Mouse (Mus musculus) midbrain, postnatal 0 days (tissue): Measurements from ENCODE around the gene Fscn2. TPM values are rescaled to one million over a fixed set of nuclear protein-coding genes. Genes with fewer than 3 reads are reported as not detected.

Experiments
- ATAC-seq: fragments of 200-750 bp; cut with Nextera tagmentation; 2 replicates; pipeline ENCODE4 v1.8.0; 2017; ENCODE audit warnings: moderate number of reproducible peaks, mild to moderate bottlenecking, moderate TSS enrichment, moderate library complexity; ENCODE audit not compliant: low FRiP score
- DNase-seq: peaks from one replicate; pipeline ENCODE4 v3.0.0-alpha.2; 2015; ENCODE audit warnings: low spot score
- H3K27ac ChIP-seq: fragments of 300-500 bp; sonication (generic); 2 replicates; pipeline ENCODE4 v1.5.1; 2014; ENCODE audit warnings: low read depth, mild to moderate bottlenecking, low read length, mixed read lengths
- H3K27me3 ChIP-seq: fragments of 300-500 bp; sonication (generic); 2 replicates; pipeline ENCODE4 v1.6.1; 2014; ENCODE audit warnings: low read length, control low read depth, mixed read lengths; ENCODE audit not compliant: insufficient read depth
- H3K36me3 ChIP-seq: fragments of 300-500 bp; sonication (generic); 2 replicates; pipeline ENCODE4 v1.6.1; 2014; ENCODE audit warnings: low read length, control low read depth, mixed read lengths; ENCODE audit not compliant: insufficient read depth
- H3K4me1 ChIP-seq: fragments of 300-500 bp; sonication (generic); 2 replicates; pipeline ENCODE4 v1.6.1; 2014; ENCODE audit warnings: mild to moderate bottlenecking, control low read depth, antibody characterized with exemption, low read length, mixed read lengths; ENCODE audit not compliant: insufficient read depth
- H3K4me2 ChIP-seq: fragments of 300-500 bp; sonication (generic); 2 replicates; pipeline ENCODE4 v1.6.1; 2014; ENCODE audit warnings: low read depth, mild to moderate bottlenecking, low read length, mixed read lengths; ENCODE audit not compliant: poor library complexity, severe bottlenecking
- H3K4me3 ChIP-seq: fragments of 300-500 bp; sonication (generic); 2 replicates; pipeline ENCODE4 v1.5.1; 2014; ENCODE audit warnings: low read depth, mild to moderate bottlenecking, low read length, moderate library complexity
- H3K9ac ChIP-seq: fragments of 300-500 bp; sonication (generic); replicated peaks from 2 replicates; pipeline ENCODE4 v1.6.1; 2014; ENCODE audit warnings: mild to moderate bottlenecking, low read length, moderate library complexity, mixed read lengths; ENCODE audit not compliant: poor library complexity, severe bottlenecking
- H3K9me3 ChIP-seq: fragments of 300-500 bp; sonication (generic); 2 replicates; pipeline ENCODE4 v1.6.1; 2016; ENCODE audit warnings: low read length, control low read depth
- CTCF ChIP-seq: IDR thresholded peaks from 2 replicates; pipeline ENCODE4 v1.5.1; 2016; ENCODE audit warnings: antibody characterized with exemption, mild to moderate bottlenecking
- WGBS: fragments of 180-500 bp; shearing (Covaris S2); extraction: QIAGEN DNeasy Blood & Tissue Kit; methylation state at CpG from one replicate; pipeline ENCODE4 v1.1.7; 2014; 5-methylcytosine and 5-hydroxymethylcytosine counted together
- polyA plus RNA-seq: library from polyadenylated mRNA; unstranded; fragments of >200 nt; fragmentation: Nextera tagmentation; extraction: Ambion mirVana; gene quantifications from 2 replicates; pipeline ENCODE4 v1.2.1, GENCODE M21; 2015
- total RNA-seq: library from RNA; depleted of rRNA; stranded (reverse); fragments of >200 nt; gene quantifications from 2 replicates; pipeline ENCODE4 v1.2.3, GENCODE M21; 2014; rRNA removed

The Fscn2 gene
- total RNA-seq (0.71 TPM in 1 of 2 replicates, not detected in the other), polyA plus RNA-seq (0.71 and 1.5 TPM in 2 replicates)

DNA sequence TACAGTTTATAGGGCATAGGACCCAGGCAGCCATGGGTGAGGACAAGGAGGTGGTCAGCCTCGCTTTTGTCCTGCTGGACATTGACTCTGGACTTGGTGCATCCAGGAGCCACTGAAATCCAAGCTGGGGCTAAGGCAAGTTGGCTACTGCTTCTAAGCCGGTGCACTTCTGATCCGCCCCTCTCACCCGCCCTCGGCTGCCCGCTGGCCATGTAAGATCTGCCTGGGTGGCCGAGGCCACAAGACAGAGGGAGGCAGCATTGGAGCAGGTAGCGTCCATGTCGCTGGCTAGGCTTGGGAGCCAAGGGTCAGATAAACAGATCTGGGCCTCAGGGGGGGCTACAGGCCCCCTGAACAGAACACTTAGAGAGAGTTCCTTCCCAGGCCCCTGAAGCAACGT lies at the start of gene Fscn2:
Fscn2 (plus strand) TSS at position 240 of the 400 bp plus-strand sequence.
- no peak for TF ChIP-seq CTCF
- no peak within 1 kb of the TSS for H3K4me3 ChIP-seq
- no peak within 1 kb of the TSS for H3K27ac ChIP-seq
- DNase-seq (no peak), ATAC-seq (no peak)
- H3K4me1 ChIP-seq, result peaks cover 20% of the 10 kb centered on the region
- no peaks in the 10 kb centered on the region for H3K9me3 ChIP-seq
- no peak within 1 kb of the TSS for H3K9ac ChIP-seq
- no peaks in the 10 kb centered on the region for H3K27me3 ChIP-seq
- WGBS, result 64% methylated on average over 10 of the region's 10 CpGs
- H3K36me3 ChIP-seq, result no peaks in the 10 kb centered on the region
- H3K4me2 ChIP-seq, result no peak within 1 kb of the TSS

DNA sequence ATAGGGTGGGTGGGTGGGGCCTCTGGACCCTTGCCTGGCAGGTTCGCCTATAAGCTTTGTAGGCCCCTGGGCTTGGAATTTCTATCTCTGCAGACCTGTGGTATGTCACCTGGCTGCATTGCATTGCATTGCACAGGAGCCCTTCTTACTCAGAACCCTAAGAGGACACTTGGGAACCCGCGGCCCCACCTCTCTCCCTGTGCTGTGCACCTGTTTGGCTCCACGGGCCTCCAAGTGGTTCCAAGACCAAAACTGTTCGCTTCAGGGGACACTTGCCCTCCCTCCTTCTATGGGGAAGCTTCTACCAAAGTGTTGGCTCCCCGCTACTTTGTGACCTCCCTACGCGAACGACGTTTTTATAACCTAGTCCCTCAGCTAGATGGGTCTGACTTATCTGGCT lies 49.8 kb upstream of the Fscn2 start:
- peaks cover 25% of the 10 kb centered on the region for H3K4me1 ChIP-seq
- 53% methylated on average over 10 of the region's 10 CpGs for WGBS

DNA sequence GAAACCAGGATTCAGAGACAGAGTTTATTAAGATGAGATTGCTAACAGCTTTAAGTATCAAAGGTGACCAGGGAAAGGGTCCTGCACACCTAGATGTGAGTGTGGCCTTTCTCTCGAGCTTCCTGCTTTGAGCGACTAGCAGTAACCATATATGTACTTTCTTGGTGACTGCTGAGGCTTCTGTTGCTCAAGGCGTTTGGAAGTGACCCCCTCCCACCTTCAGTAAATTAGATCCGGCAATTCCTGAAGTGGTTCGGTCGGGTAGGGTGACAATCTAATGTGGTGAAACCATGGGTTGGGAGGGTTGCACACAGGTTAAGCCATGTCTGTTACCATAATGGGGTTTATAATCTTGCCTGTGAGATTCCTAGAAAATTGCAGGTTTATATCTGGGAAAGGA lies 49.3 kb upstream of the Fscn2 start:
- no peak for TF ChIP-seq CTCF
- no peak overlapping the region for H3K4me2 ChIP-seq
- H3K27ac ChIP-seq, result peak overlapping the region; percentile 77; the same call in 1 of the 2 replicates
- no peaks in the 10 kb centered on the region for H3K9me3 ChIP-seq
- 86% methylated on average over 6 of the region's 6 CpGs for WGBS
- H3K27me3 ChIP-seq, result no peaks in the 10 kb centered on the region; the same call in 1 of the 2 replicates
- ATAC-seq (no peak), DNase-seq (no peak)
- peaks cover 22% of the 10 kb centered on the region for H3K4me1 ChIP-seq
- H3K4me3 ChIP-seq, result no peak overlapping the region
- no peaks in the 10 kb centered on the region for H3K36me3 ChIP-seq
- H3K9ac ChIP-seq, result no peak overlapping the region

More for the DNA sequence above, 49.8 kb upstream of the Fscn2 start:
- no peak for ATAC-seq
- H3K4me2 ChIP-seq, result peak overlapping the region; percentile 61
- TF ChIP-seq CTCF, result no peak
- H3K36me3 ChIP-seq, result no peaks in the 10 kb centered on the region
- peak overlapping the region; percentile 77 for H3K27ac ChIP-seq
- no peaks in the 10 kb centered on the region; the same call in 1 of the 2 replicates for H3K27me3 ChIP-seq
- H3K9ac ChIP-seq, result peak overlapping the region; percentile 46; the same call in 1 of the 2 replicates
- H3K4me3 ChIP-seq, result peak overlapping the region; percentile 37
- DNase-seq, result no peak
- H3K9me3 ChIP-seq, result no peaks in the 10 kb centered on the region

DNA sequence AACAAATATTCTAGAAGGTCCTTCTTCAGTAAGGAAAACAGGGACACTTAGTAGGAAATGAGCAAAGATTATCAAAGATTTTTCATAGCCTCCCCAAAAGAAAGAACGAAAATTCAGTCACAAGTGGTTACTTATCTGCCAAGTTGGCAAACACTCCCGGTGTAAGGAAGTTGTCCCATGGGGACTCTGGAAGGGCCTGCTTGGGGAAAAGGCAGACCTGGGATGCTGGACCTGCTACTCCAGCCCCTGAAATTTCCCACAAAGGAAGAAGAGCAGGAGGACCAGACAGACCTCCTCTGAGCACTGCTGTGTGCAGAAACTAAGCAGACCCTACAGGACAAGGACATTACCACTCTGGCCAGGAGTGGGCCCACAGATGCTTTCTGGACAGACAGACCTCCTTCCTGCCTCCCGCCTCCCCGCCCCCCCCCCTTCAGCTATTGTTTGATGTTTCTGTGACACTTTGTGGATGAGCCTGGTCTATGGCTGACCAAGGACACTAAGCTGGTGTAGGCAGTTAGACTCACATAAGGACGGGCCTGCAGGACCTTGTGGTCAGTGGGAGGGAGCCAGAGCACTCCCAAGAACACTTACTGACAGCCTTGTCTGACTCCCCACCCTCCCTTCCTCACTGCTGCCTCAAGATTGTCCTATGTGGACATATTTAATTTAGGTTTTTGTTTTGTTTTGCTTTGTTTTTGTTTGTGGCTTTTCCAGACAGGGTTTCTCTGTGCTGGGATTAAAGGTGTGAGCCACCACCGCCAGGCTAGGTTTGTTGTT lies 47.2 kb upstream of the Fscn2 start:
- H3K4me3 ChIP-seq, result no peak overlapping the region
- H3K9me3 ChIP-seq, result no peaks in the 10 kb centered on the region
- whole genome bisulfite sequencing, result 48% methylated on average over 6 of the region's 6 CpGs
- no peak overlapping the region for H3K4me2 ChIP-seq
- no peak for ATAC-seq
- H3K4me1 ChIP-seq, result peaks cover 21% of the 10 kb centered on the region
- peak overlapping the region; percentile 95; the same call in 1 of the 2 replicates for H3K27ac ChIP-seq
- no peaks in the 10 kb centered on the region; the same call in 1 of the 2 replicates for H3K27me3 ChIP-seq
- DNase-seq, result no peak
- no peak overlapping the region for H3K9ac ChIP-seq
- TF ChIP-seq CTCF, result no peak
- H3K36me3 ChIP-seq, result no peaks in the 10 kb centered on the region

DNA sequence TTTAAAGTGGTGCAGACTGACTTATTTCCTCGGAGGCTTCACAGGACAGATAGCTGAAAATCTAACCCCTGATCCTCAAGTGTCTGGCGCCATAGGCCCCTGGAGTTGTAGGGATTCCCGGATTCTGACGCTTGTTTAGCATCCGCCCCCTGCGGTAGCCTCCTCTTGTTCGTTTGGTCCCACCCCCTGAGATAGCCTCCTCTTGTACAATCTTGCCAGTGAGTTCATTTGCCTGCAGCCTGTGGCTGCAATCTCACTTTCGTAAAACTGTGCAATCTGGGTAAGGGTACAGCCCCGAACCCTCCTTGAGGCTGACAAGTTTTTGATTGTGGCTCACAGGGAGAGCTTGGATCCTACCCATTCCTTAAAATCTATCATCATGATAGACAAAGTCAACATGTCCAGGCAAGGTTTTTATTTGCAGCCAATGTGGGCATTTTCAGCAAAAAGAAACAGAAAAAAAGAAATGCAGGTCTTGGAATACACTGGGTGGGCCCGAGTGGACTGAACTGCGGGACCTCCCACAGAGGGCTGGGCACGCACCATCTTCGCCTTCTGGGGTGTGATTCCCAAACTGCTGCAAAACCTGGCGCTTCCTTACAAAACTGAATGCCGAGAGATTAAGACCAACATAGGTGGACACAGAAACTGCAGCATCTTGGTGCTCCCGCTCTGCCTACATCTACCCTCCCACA lies 46.5 kb upstream of the Fscn2 start:
- Histone ChIP-seq H3K36me3 (no peaks in the 10 kb centered on the region), H3K4me2 (peak overlapping the region; percentile 80), H3K9me3 (no peaks in the 10 kb centered on the region), H3K27me3 (no peaks in the 10 kb centered on the region; the same call in 1 of the 2 replicates), H3K4me3 (peak overlapping the region; percentile 34; the same call in 1 of the 2 replicates), H3K27ac (peak overlapping the region; percentile 95), H3K4me1 (peaks cover 21% of the 10 kb centered on the region), H3K9ac (peak overlapping the region; percentile 44; the same call in 1 of the 2 replicates)
- WGBS, result 30% methylated on average over 16 of the region's 16 CpGs
- no peak for TF ChIP-seq CTCF
- DNase-seq (no peak), ATAC-seq (no peak)
